Mouse (Mus musculus) thymus, adult 2 months (tissue): ENCODE results near the gene Zfx. TPM values are rescaled to one million over a fixed set of nuclear protein-coding genes. Genes with fewer than 3 reads are reported as not detected.

Experiments
- DNase-seq: peaks from one replicate; pipeline ENCODE4 v3.0.0; 2021
- H3K27ac ChIP-seq: fragments of 200-500 bp; 2 replicates; pipeline ENCODE4 v1.5.1; 2012; ENCODE audit warnings: low read length, control low read depth; ENCODE audit not compliant: control insufficient read depth, insufficient read depth
- H3K27me3 ChIP-seq: fragments of 200-500 bp; 2 replicates; pipeline ENCODE4 v1.6.1; 2012; ENCODE audit warnings: mild to moderate bottlenecking, low read length, moderate library complexity, mixed read lengths; ENCODE audit not compliant: control insufficient read depth, insufficient read depth
- H3K36me3 ChIP-seq: fragments of 200-500 bp; 2 replicates; pipeline ENCODE4 v1.6.1; 2012; ENCODE audit warnings: mild to moderate bottlenecking, low read length, moderate library complexity; ENCODE audit not compliant: control insufficient read depth, insufficient read depth
- H3K4me1 ChIP-seq: fragments of 200-500 bp; replicated peaks from 2 replicates; pipeline ENCODE4 v1.6.1; 2012; ENCODE audit warnings: low read length; ENCODE audit not compliant: control insufficient read depth, insufficient read depth
- H3K4me3 ChIP-seq: fragments of 200-500 bp; 2 replicates; pipeline ENCODE4 v1.5.1; 2012; ENCODE audit warnings: mild to moderate bottlenecking, low read length, control low read depth, moderate library complexity; ENCODE audit not compliant: control insufficient read depth, insufficient read depth
- CTCF ChIP-seq: fragments of 200-500 bp; IDR thresholded peaks from 2 replicates; pipeline ENCODE4 v1.5.1; 2012; ENCODE audit warnings: mild to moderate bottlenecking, control low read depth, low read length, moderate library complexity, borderline replicate concordance; ENCODE audit not compliant: control insufficient read depth, poor library complexity, insufficient read depth; ENCODE audit errors: extremely low read depth
- POLR2A ChIP-seq: fragments of 200-500 bp; IDR thresholded peaks from 2 replicates; pipeline ENCODE4 v1.6.1; 2012; ENCODE audit warnings: mild to moderate bottlenecking, low read length, control low read depth, moderate library complexity; ENCODE audit not compliant: control insufficient read depth, poor library complexity, insufficient read depth; ENCODE audit errors: extremely low read depth
- WGBS: fragments of 180-500 bp; shearing (Covaris S2); methylation state at CpG from one replicate; pipeline ENCODE4 v1.1.7; 2018; 5-methylcytosine and 5-hydroxymethylcytosine counted together
- polyA plus RNA-seq: library from polyadenylated mRNA; depleted of rRNA; stranded (reverse); fragments of >200 nt; gene quantifications from 2 replicates; pipeline ENCODE4 v1.2.3, GENCODE M21; 2012

The Zfx gene
- polyA plus RNA-seq, 1 experiment: 14.9 TPM

- Histone ChIP-seq H3K4me1 (no peaks in the 10 kb centered on the region), H3K27ac (no peak overlapping the region), H3K36me3 (no peaks in the 10 kb centered on the region), H3K27me3 (no peaks in the 10 kb centered on the region), H3K4me3 (no peak overlapping the region)
- WGBS: 95% methylated on average over 2 of the region's 2 CpGs
- no peak for TF ChIP-seq CTCF
- no peak for TF ChIP-seq POLR2A
- DNase-seq: no peak
These were observed 32.5 kb downstream of the Zfx start for GRCm38 (mm10) chrX:94091001-94091400.

GRCm38 (mm10) chrX:94061246-94061645 lies 62.3 kb downstream of the Zfx start:
- Histone ChIP-seq H3K36me3 (no peaks in the 10 kb centered on the region), H3K4me1 (no peaks in the 10 kb centered on the region), H3K27ac (no peak overlapping the region), H3K27me3 (no peaks in the 10 kb centered on the region), H3K4me3 (no peak overlapping the region)
- no peak for DNase-seq
- WGBS: 29% methylated on average over 6 of the region's 6 CpGs
- no peak for TF ChIP-seq CTCF
- TF ChIP-seq POLR2A: no peak

- H3K4me3 ChIP-seq: no peak overlapping the region
- H3K36me3 ChIP-seq: no peaks in the 10 kb centered on the region
- 37% methylated on average over 8 of the region's 8 CpGs for WGBS
- TF ChIP-seq POLR2A (no peak), CTCF (no peak)
- H3K27me3 ChIP-seq: no peaks in the 10 kb centered on the region
- DNase-seq: no peak
- no peak overlapping the region for H3K27ac ChIP-seq
- no peaks in the 10 kb centered on the region for H3K4me1 ChIP-seq
These were observed 62.8 kb downstream of the Zfx start for GRCm38 (mm10) chrX:94060751-94061150.

- DNase-seq: no peak
- Histone ChIP-seq H3K27ac (no peak overlapping the region), H3K4me3 (no peak overlapping the region), H3K27me3 (no peaks in the 10 kb centered on the region), H3K4me1 (no peaks in the 10 kb centered on the region), H3K36me3 (no peaks in the 10 kb centered on the region)
- 88% methylated on average over 6 of the region's 6 CpGs for WGBS
- TF ChIP-seq POLR2A (no peak), CTCF (no peak)
These were observed 64.8 kb downstream of the Zfx start for GRCm38 (mm10) chrX:94058748-94059147.

GRCm38 (mm10) chrX:94049048-94049447 lies 74.5 kb downstream of the Zfx start:
- Histone ChIP-seq H3K36me3 (no peaks in the 10 kb centered on the region), H3K27ac (no peak overlapping the region), H3K4me1 (no peaks in the 10 kb centered on the region), H3K27me3 (no peaks in the 10 kb centered on the region), H3K4me3 (no peak overlapping the region)
- TF ChIP-seq POLR2A (no peak), CTCF (no peak)
- 95% methylated on average over 3 of the region's 3 CpGs for WGBS
- DNase-seq: no peak

DNA sequence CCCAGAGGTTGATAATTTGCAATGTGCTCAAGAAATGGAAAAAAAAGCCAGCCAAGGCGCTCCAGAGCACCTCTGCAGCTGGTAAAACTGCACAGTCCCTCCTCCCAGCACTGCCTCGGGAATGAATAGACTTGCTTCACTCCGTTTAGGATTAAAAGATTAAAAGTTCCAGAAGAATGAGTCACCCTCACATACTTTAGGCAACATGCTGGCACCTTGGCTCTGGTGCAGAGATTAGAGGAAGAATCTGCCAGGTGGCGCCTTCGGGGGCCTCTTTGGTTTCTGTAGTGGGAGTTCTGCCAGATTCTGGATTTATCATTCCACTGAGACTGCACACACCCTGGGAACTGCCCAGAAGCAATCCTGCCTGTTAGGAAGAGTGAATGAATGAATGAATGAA lies 75.5 kb downstream of the Zfx start:
- no peak overlapping the region for H3K27ac ChIP-seq
- TF ChIP-seq POLR2A (no peak), CTCF (no peak)
- WGBS: 72% methylated on average over 5 of the region's 5 CpGs
- H3K36me3 ChIP-seq: no peaks in the 10 kb centered on the region
- no peaks in the 10 kb centered on the region for H3K4me1 ChIP-seq
- DNase-seq: no peak
- no peaks in the 10 kb centered on the region for H3K27me3 ChIP-seq
- no peak overlapping the region for H3K4me3 ChIP-seq

GRCm38 (mm10) chrX:94047381-94047780 lies 76.1 kb downstream of the Zfx start:
- 94% methylated on average over 5 of the region's 5 CpGs for WGBS
- H3K36me3 ChIP-seq: no peaks in the 10 kb centered on the region

More at GRCm38 (mm10) chrX:94047381-94047780, 76.1 kb downstream of the Zfx start:
- DNase-seq: no peak
- Histone ChIP-seq H3K27me3 (no peaks in the 10 kb centered on the region), H3K4me1 (no peaks in the 10 kb centered on the region), H3K4me3 (no peak overlapping the region), H3K27ac (no peak overlapping the region)
- no peak for TF ChIP-seq CTCF
- TF ChIP-seq POLR2A: no peak
